Mouse (Mus musculus) liver, postnatal 0 days (tissue): ENCODE measurements around the gene Mrps15.

Source experiments
- CTCF ChIP-seq: sonication (generic); IDR thresholded peaks from 2 replicates; pipeline ENCODE4 v1.5.1; 2016; ENCODE audit warnings: antibody characterized with exemption, low read depth
- EP300 ChIP-seq: IDR thresholded peaks from 2 replicates; pipeline ENCODE4 v1.6.1; 2016; ENCODE audit warnings: antibody characterized with exemption, low read depth, mild to moderate bottlenecking

DNA sequence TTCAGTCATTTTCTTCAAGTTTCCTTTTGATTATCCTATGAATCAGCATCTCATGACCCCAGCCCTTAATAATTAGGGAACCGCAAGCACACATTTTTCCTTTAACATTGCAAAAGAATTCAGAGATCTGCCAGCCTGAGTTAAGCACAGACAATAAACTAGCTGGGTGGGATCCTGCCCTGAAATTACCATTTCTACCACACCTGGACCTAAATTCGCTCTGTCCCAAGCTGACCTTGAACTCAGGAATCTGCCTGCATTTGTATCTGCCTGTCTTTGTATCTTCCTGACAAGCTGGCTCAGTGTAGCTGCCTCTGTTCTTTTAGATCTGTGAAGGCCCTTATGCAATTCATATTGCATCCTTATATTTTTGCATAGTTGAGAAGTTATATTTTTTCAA is 48.9 kb upstream of the Mrps15 start:
- TF ChIP-seq EP300 (no peak), CTCF (no peak)
